Mouse (Mus musculus) frontal cortex, adult 2 months (tissue): ENCODE measurements around the gene Mfrp. TPM values are rescaled to one million over a fixed set of nuclear protein-coding genes. Genes with fewer than 3 reads are reported as not detected.

Source experiments
- polyA plus RNA-seq: library from polyadenylated mRNA; depleted of rRNA; stranded (reverse); fragments of >200 nt; gene quantifications from 2 replicates; pipeline ENCODE4 v1.2.3, GENCODE M21; 2012; rRNA removed

The Mfrp gene
- polyA plus RNA-seq, 1 experiment = 0.14 TPM

Other genes with a start within 250 kb of the Mfrp start
- 752 and 876 TPM in 2 replicates for gene Thy1, start 58.3 kb upstream of the Mfrp start, polyA plus RNA-seq
- gene Usp2, start 34.7 kb upstream of the Mfrp start, polyA plus RNA-seq = 40.2 and 44.9 TPM in 2 replicates
- 31.7 and 39.5 TPM in 2 replicates for gene C1qtnf5, start 5.5 kb downstream of the Mfrp start, polyA plus RNA-seq
- gene Gm49380, start 11.8 kb downstream of the Mfrp start, polyA plus RNA-seq = 0.16 and 0.21 TPM in 2 replicates
- 26.9 and 29.0 TPM in 2 replicates for gene Rnf26, start 11.8 kb downstream of the Mfrp start, polyA plus RNA-seq
- gene Mcam, start 32.7 kb downstream of the Mfrp start, polyA plus RNA-seq = 16.8 and 17.4 TPM in 2 replicates
- 18.6 and 20.5 TPM in 2 replicates for gene Cbl, start 132.3 kb downstream of the Mfrp start, polyA plus RNA-seq
- gene Ccdc153, start 138.9 kb downstream of the Mfrp start, polyA plus RNA-seq = 1.1 TPM in 1 of 2 replicates, not detected in the other
- 0.74 and 0.82 TPM in 2 replicates for gene Pdzd3, start 149.7 kb downstream of the Mfrp start, polyA plus RNA-seq
- 6.7 and 7.0 TPM in 2 replicates for gene Nlrx1, start 166.9 kb downstream of the Mfrp start, polyA plus RNA-seq
- 84.5 and 95.1 TPM in 2 replicates for gene Abcg4, start 186.9 kb downstream of the Mfrp start, polyA plus RNA-seq
- 32.1 and 32.3 TPM in 2 replicates for gene Hinfp, start 203.9 kb downstream of the Mfrp start, polyA plus RNA-seq
- gene C2cd2l, start 218.6 kb downstream of the Mfrp start, polyA plus RNA-seq = 201 and 202 TPM in 2 replicates
- gene Dpagt1, start 224.3 kb downstream of the Mfrp start, polyA plus RNA-seq = 21.1 and 22.9 TPM in 2 replicates
- gene H2afx, start 233.0 kb downstream of the Mfrp start, polyA plus RNA-seq = 65.4 and 75.0 TPM in 2 replicates
- 30.3 and 33.4 TPM in 2 replicates for gene Hmbs, start 242.5 kb downstream of the Mfrp start, polyA plus RNA-seq